11 mouse cellular contexts compared by ENCODE assay signal in the genomic region with DNA sequence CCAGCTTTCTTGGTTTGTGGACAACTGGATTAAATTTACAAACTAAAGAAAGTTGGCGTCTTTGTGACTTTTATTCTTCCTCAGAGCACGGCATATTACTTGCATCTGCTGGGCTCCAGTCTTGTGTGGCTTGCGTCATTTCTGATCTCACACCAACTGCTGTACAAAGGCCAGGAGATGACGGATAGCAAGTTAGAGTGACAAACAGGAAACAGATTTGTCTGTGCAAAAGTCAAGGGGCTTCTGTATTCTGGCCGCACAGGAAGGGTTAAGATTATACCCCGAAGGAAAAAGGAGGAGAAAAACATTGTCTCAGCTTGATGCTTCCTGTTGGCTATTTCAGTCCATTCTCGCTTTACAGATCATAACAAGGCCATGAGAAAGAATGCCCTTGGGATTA.
DNase-seq lines count a peak whose midpoint lies in the region; ATAC-seq lines count a peak whose summit lies in the region.
"Had no signal": no experiment of that assay in that cellular context is flagged by ENCODE, and none has a peak within 500 bp of the region (broad histone marks: within the 10 kb centered on the region; RNA-seq: fewer than 3 reads in every experiment).

No protein-coding gene starts in this region.

- no peaks in the 10 kb centered on the region for H3K27me3 ChIP-seq in heart, embryonic 11.5 days (ENCODE audit: control insufficient read depth, insufficient read depth, low read length)
- H3K27me3 ChIP-seq in embryonic facial prominence, embryonic 15.5 days = no peaks in the 10 kb centered on the region
- H3K27me3 ChIP-seq in hindbrain, embryonic 12.5 days = no peaks in the 10 kb centered on the region
- H3K27me3 ChIP-seq: embryonic facial prominence, embryonic 12.5 days had no signal

- no peak overlapping the region for H3K4me3 ChIP-seq in heart, embryonic 11.5 days (ENCODE audit: low read depth, low read length)
- no peak overlapping the region for H3K4me3 ChIP-seq in embryonic facial prominence, embryonic 15.5 days (replicated peaks)
- no peak overlapping the region for H3K4me3 ChIP-seq in hindbrain, embryonic 12.5 days
- H3K4me3 ChIP-seq: embryonic facial prominence, embryonic 12.5 days; myocyte had no signal

- H3K27ac ChIP-seq in heart, embryonic 11.5 days (ENCODE audit: low read depth, low read length) = no peak overlapping the region
- H3K27ac ChIP-seq in embryonic facial prominence, embryonic 15.5 days (replicated peaks) = 0 out of 2 replicates have a peak overlapping the region, but pooled peaks have one; percentile 25
- H3K27ac ChIP-seq in hindbrain, embryonic 12.5 days = no peak overlapping the region
- H3K27ac ChIP-seq: embryonic facial prominence, embryonic 12.5 days; stomach, postnatal 0 days had no signal

- no peaks in the 10 kb centered on the region for H3K4me1 ChIP-seq in heart, embryonic 11.5 days (ENCODE audit: control insufficient read depth, insufficient read depth, low read length)
- no peaks in the 10 kb centered on the region for H3K4me1 ChIP-seq in embryonic facial prominence, embryonic 15.5 days
- H3K4me1 ChIP-seq in hindbrain, embryonic 12.5 days = no peaks in the 10 kb centered on the region
- H3K4me1 ChIP-seq: embryonic facial prominence, embryonic 12.5 days had no signal

- 0 out of 2 replicates have a peak, but pooled peaks cover 2% of the 10 kb centered on the region for H3K9me3 ChIP-seq in heart, embryonic 11.5 days (replicated peaks; ENCODE audit: control insufficient read depth, low read length)
- H3K9me3 ChIP-seq in embryonic facial prominence, embryonic 15.5 days (replicated peaks) = no peaks in the 10 kb centered on the region
- H3K9me3 ChIP-seq in hindbrain, embryonic 12.5 days (replicated peaks) = no peaks in the 10 kb centered on the region
- H3K9me3 ChIP-seq: embryonic facial prominence, embryonic 12.5 days had no signal

- no peak overlapping the region for H3K9ac ChIP-seq in heart, embryonic 11.5 days (ENCODE audit: low read depth, low read length)
- no peak overlapping the region for H3K9ac ChIP-seq in embryonic facial prominence, embryonic 15.5 days
- H3K9ac ChIP-seq in hindbrain, embryonic 12.5 days = no peak overlapping the region
- H3K9ac ChIP-seq: embryonic facial prominence, embryonic 12.5 days had no signal

- WGBS in heart, embryonic 11.5 days (ENCODE audit: insufficient replicate concordance) = 58% methylated on average over 7 of the region's 7 CpGs
- WGBS in embryonic facial prominence, embryonic 15.5 days = 26% methylated on average over 7 of the region's 7 CpGs
- WGBS in hindbrain, embryonic 12.5 days = 64% methylated on average over 7 of the region's 7 CpGs

- ATAC-seq in heart, embryonic 11.5 days (replicated peaks; ENCODE audit: insufficient number of reproducible peaks, low FRiP score, low TSS enrichment) = no peak
- no peak for ATAC-seq in embryonic facial prominence, embryonic 15.5 days (ENCODE audit: insufficient number of reproducible peaks, low FRiP score, low TSS enrichment, low read depth)
- peak; percentile 66 to 72 for ATAC-seq in hematopoietic stem cell, adult 5-6 weeks (replicated peaks in 1 of 2; ENCODE audit: insufficient read depth in 1 of 2, low FRiP score in 2 of 2, low TSS enrichment in 1 of 2, low read depth in 1 of 2, poor library complexity in 2 of 2, severe bottlenecking in 2 of 2)
- ATAC-seq in hindbrain, embryonic 12.5 days (ENCODE audit: low FRiP score) = no peak

- no peaks in the 10 kb centered on the region for H3K36me3 ChIP-seq in heart, embryonic 11.5 days (ENCODE audit: control insufficient read depth, insufficient read depth, low read length)
- H3K36me3 ChIP-seq in embryonic facial prominence, embryonic 15.5 days = no peaks in the 10 kb centered on the region
- H3K36me3 ChIP-seq in hindbrain, embryonic 12.5 days = no peaks in the 10 kb centered on the region
- H3K36me3 ChIP-seq: embryonic facial prominence, embryonic 12.5 days had no signal

- no peak overlapping the region for H3K4me2 ChIP-seq in heart, embryonic 11.5 days
- no peak overlapping the region for H3K4me2 ChIP-seq in embryonic facial prominence, embryonic 15.5 days (replicated peaks)
- no peak overlapping the region for H3K4me2 ChIP-seq in hindbrain, embryonic 12.5 days (replicated peaks)
- H3K4me2 ChIP-seq: embryonic facial prominence, embryonic 12.5 days had no signal

- DNase-seq in heart, adult 11 months = peak; percentile 95
- DNase-seq in B cell, adult 2 months = peak; percentile 13 to 17
- no peak for DNase-seq in left cerebral cortex, adult 9 months (ENCODE audit: low spot score in 2 of 2)
- no peak for DNase-seq in ovary, adult 18-20 months (ENCODE audit: low spot score)

Comparison
In these comparisons a context has a peak if more than half of its experiments do, and no peak if none do; other contexts are left out.
1. DNase-seq: peak in heart, adult 11 months (single experiment) and B cell, adult 2 months (2 of 2); none in left cerebral cortex, adult 9 months (0 of 2) and ovary, adult 18-20 months (single experiment).
2. ATAC-seq: peak in hematopoietic stem cell, adult 5-6 weeks (2 of 2); none in heart, embryonic 11.5 days (single experiment), embryonic facial prominence, embryonic 15.5 days (single experiment) and hindbrain, embryonic 12.5 days (single experiment).